Mouse (Mus musculus): ENCODE measurements around the gene Vmn1r62.
"Not testable (repeated sequence)": the region's sequence is repeated elsewhere in the genome, so short reads cannot be mapped to it uniquely, and the experiment has no call there.

The Vmn1r62 gene

GRCm38 (mm10) chr7:5673331-5673730 is at the start of gene Vmn1r62:
Gene Vmn1r62 (plus strand): TSS chr7:5673631.
- not testable (repeated sequence) for DNase-seq (ENCODE audit: low spot score)

Measured in layer of hippocampus, adult 11-12 months (tissue).